Comparison of ENCODE assay signal across 25 mouse cellular contexts in genomic region chr17:57256921-57257485, GRCm38 (mm10). TPM values are rescaled to one million over a fixed set of nuclear protein-coding genes. Genes with fewer than 3 reads are reported as not detected.
DNase-seq lines count a peak whose midpoint lies in the region; ATAC-seq lines count a peak whose summit lies in the region.
"Had no signal": no experiment of that assay in that cellular context is flagged by ENCODE, and none has a peak within 500 bp of the region (broad histone marks: within the 10 kb centered on the region; RNA-seq: fewer than 3 reads in every experiment).

No protein-coding gene starts in this region.

- peak; percentile 36 for DNase-seq in forebrain, embryonic 11.5 days (ENCODE audit: low spot score)
- DNase-seq in gastrocnemius, postnatal 25 days, result peak; percentile 5
- DNase-seq in gastrocnemius, adult 8-10 months (ENCODE audit: low spot score in 2 of 2), result no peak
- DNase-seq in midbrain, embryonic 11.5 days (ENCODE audit: low spot score, missing footprints), result peak; percentile 51
- no peak for DNase-seq in midbrain, embryonic 10.5 days (ENCODE audit: low spot score)
- no peak for DNase-seq in layer of hippocampus, adult 9-11 months
- DNase-seq: adrenal gland, adult 8-10 months; adrenal gland, postnatal 25 days; B cell, adult 2 months; cerebellum, adult 18-20 months; cerebellum, adult 9-10 months; cerebellum, postnatal 14 days; heart, adult 2 months; heart, postnatal 14 days; heart, postnatal 4 days; kidney, adult 18-20 months had no signal

- no peaks in the 10 kb centered on the region for H3K9me3 ChIP-seq in forebrain, embryonic 11.5 days (ENCODE audit: control insufficient read depth, low read length)
- H3K9me3 ChIP-seq in forebrain, embryonic 16.5 days (ENCODE audit: control insufficient read depth, low read length), result no peaks in the 10 kb centered on the region
- H3K9me3 ChIP-seq in midbrain, embryonic 11.5 days (ENCODE audit: control insufficient read depth, low read length), result no peaks in the 10 kb centered on the region
- H3K9me3 ChIP-seq in midbrain, embryonic 10.5 days (replicated peaks), result no peaks in the 10 kb centered on the region
- H3K9me3 ChIP-seq: forebrain, embryonic 10.5 days; heart, embryonic 13.5 days had no signal

- no peak overlapping the region for H3K4me3 ChIP-seq in forebrain, embryonic 11.5 days (ENCODE audit: low read depth, low read length)
- H3K4me3 ChIP-seq in forebrain, embryonic 16.5 days (replicated peaks; ENCODE audit: low read length), result no peak overlapping the region
- H3K4me3 ChIP-seq in midbrain, embryonic 11.5 days (ENCODE audit: low read depth, low read length), result no peak overlapping the region
- no peak overlapping the region for H3K4me3 ChIP-seq in midbrain, embryonic 10.5 days
- H3K4me3 ChIP-seq: forebrain, embryonic 10.5 days; heart, adult 2 months; heart, embryonic 13.5 days had no signal

- WGBS in forebrain, embryonic 11.5 days, result 96% methylated on average over 22 of the region's 22 CpGs
- 95% methylated on average over 22 of the region's 22 CpGs for WGBS in forebrain, embryonic 16.5 days
- 96% methylated on average over 22 of the region's 22 CpGs for WGBS in midbrain, embryonic 11.5 days
- WGBS in midbrain, embryonic 10.5 days, result 96% methylated on average over 22 of the region's 22 CpGs

- no peaks in the 10 kb centered on the region for H3K27me3 ChIP-seq in forebrain, embryonic 11.5 days (ENCODE audit: control insufficient read depth, insufficient read depth, low read length)
- H3K27me3 ChIP-seq in forebrain, embryonic 16.5 days (replicated peaks; ENCODE audit: control insufficient read depth, insufficient read depth, low read length), result no peaks in the 10 kb centered on the region
- no peaks in the 10 kb centered on the region for H3K27me3 ChIP-seq in midbrain, embryonic 11.5 days (ENCODE audit: control insufficient read depth, insufficient read depth, low read length)
- H3K27me3 ChIP-seq in midbrain, embryonic 10.5 days (ENCODE audit: low read depth, poor library complexity, severe bottlenecking), result no peaks in the 10 kb centered on the region
- H3K27me3 ChIP-seq: heart, embryonic 13.5 days had no signal

- no peak overlapping the region for H3K27ac ChIP-seq in forebrain, embryonic 11.5 days (ENCODE audit: low read depth, low read length)
- H3K27ac ChIP-seq in forebrain, embryonic 16.5 days (ENCODE audit: low read length), result no peak overlapping the region
- H3K27ac ChIP-seq in midbrain, embryonic 11.5 days (ENCODE audit: low read depth, low read length), result no peak overlapping the region
- H3K27ac ChIP-seq in midbrain, embryonic 10.5 days (replicated peaks), result no peak overlapping the region
- H3K27ac ChIP-seq: forebrain, embryonic 10.5 days; heart, adult 2 months; heart, embryonic 13.5 days; hindbrain, embryonic 14.5 days; hindbrain, postnatal 0 days had no signal

- H3K9ac ChIP-seq in forebrain, embryonic 11.5 days (ENCODE audit: low read length), result no peak overlapping the region
- H3K9ac ChIP-seq in forebrain, embryonic 16.5 days (replicated peaks; ENCODE audit: low read depth, low read length), result no peak overlapping the region
- H3K9ac ChIP-seq in midbrain, embryonic 11.5 days (ENCODE audit: low read length), result no peak overlapping the region
- H3K9ac ChIP-seq: heart, embryonic 13.5 days; hindbrain, embryonic 14.5 days had no signal

- no peaks in the 10 kb centered on the region; the same call in 1 of the 2 replicates for H3K4me1 ChIP-seq in forebrain, embryonic 11.5 days (replicated peaks; ENCODE audit: control insufficient read depth, insufficient read depth, low read length)
- H3K4me1 ChIP-seq in forebrain, embryonic 16.5 days (replicated peaks; ENCODE audit: control insufficient read depth, insufficient read depth, low read length), result no peaks in the 10 kb centered on the region
- H3K4me1 ChIP-seq in midbrain, embryonic 11.5 days (ENCODE audit: control insufficient read depth, insufficient read depth, low read length), result no peaks in the 10 kb centered on the region
- H3K4me1 ChIP-seq in midbrain, embryonic 10.5 days, result no peaks in the 10 kb centered on the region
- H3K4me1 ChIP-seq: forebrain, embryonic 10.5 days had no signal

- no peak overlapping the region for H3K4me2 ChIP-seq in forebrain, embryonic 11.5 days (ENCODE audit: low read depth, low read length, severe bottlenecking)
- H3K4me2 ChIP-seq in forebrain, embryonic 16.5 days (ENCODE audit: low read length), result no peak overlapping the region
- no peak overlapping the region for H3K4me2 ChIP-seq in midbrain, embryonic 11.5 days
- H3K4me2 ChIP-seq: heart, embryonic 13.5 days; hindbrain, embryonic 14.5 days had no signal

- no peak for ATAC-seq in forebrain, embryonic 11.5 days (replicated peaks; ENCODE audit: low FRiP score)
- ATAC-seq in forebrain, embryonic 16.5 days, result no peak
- ATAC-seq in midbrain, embryonic 11.5 days (ENCODE audit: low FRiP score), result no peak
- ATAC-seq: CD4-positive, CD25-positive, alpha-beta regulatory T cell, adult 4 months; forebrain, embryonic 14.5 days; hindbrain, postnatal 0 days; inflammation-experienced regulatory T-cells, adult 6 months; intestine, embryonic 16.5 days had no signal

- peaks cover 10% of the 10 kb centered on the region for H3K36me3 ChIP-seq in forebrain, embryonic 11.5 days (ENCODE audit: control insufficient read depth, insufficient read depth, low read length)
- H3K36me3 ChIP-seq in forebrain, embryonic 16.5 days (ENCODE audit: control insufficient read depth, insufficient read depth), result 0 out of 2 replicates have a peak, but pooled peaks cover 2% of the 10 kb centered on the region
- peaks cover 16% of the 10 kb centered on the region; the same call in 1 of the 2 replicates for H3K36me3 ChIP-seq in midbrain, embryonic 11.5 days (ENCODE audit: control insufficient read depth, insufficient read depth, low read length)
- peaks cover 90% of the 10 kb centered on the region for H3K36me3 ChIP-seq in midbrain, embryonic 10.5 days

RNA-seq across cellular contexts. Expression of gene Trip10, which starts 7.7 kb away (rescaled TPM):
- 31.1 and 32.5 TPM in 2 replicates for polyA plus RNA-seq in forebrain, embryonic 11.5 days (2014; fragmentation: Nextera tagmentation; extraction: Ambion mirVana)
- 12.0 and 14.2 TPM in 2 replicates for polyA plus RNA-seq in forebrain, embryonic 16.5 days (2015; fragmentation: Nextera tagmentation; extraction: Ambion mirVana)
- 100 to 1,000 TPM; 132 to 134 TPM for total RNA-seq in gastrocnemius, postnatal 25 days (2021)
- total RNA-seq in gastrocnemius, adult 8-10 months (2022), result 100 to 1,000 TPM; 169 to 191 (median 176) TPM
- polyA plus RNA-seq in midbrain, embryonic 11.5 days (2014; fragmentation: Nextera tagmentation; extraction: Ambion mirVana), result 21.2 and 23.6 TPM in 2 replicates
- 34.0 and 42.1 TPM in 2 replicates for polyA plus RNA-seq in midbrain, embryonic 10.5 days (2016; fragmentation: Nextera tagmentation; extraction: Ambion mirVana)

RNA-seq across cellular contexts. Expression of gene Gpr108, which starts 8.8 kb away (rescaled TPM):
- 22.3 and 22.8 TPM in 2 replicates for polyA plus RNA-seq in forebrain, embryonic 11.5 days (2014; fragmentation: Nextera tagmentation; extraction: Ambion mirVana)
- 18.2 and 18.3 TPM in 2 replicates for polyA plus RNA-seq in forebrain, embryonic 16.5 days (2015; fragmentation: Nextera tagmentation; extraction: Ambion mirVana)
- 10 to 100 TPM; 20.7 to 22.7 TPM for total RNA-seq in gastrocnemius, postnatal 25 days (2021)
- 10 to 100 TPM; 24.3 to 28.1 (median 26.3) TPM for total RNA-seq in gastrocnemius, adult 8-10 months (2022)
- 19.7 and 24.5 TPM in 2 replicates for polyA plus RNA-seq in midbrain, embryonic 11.5 days (2014; fragmentation: Nextera tagmentation; extraction: Ambion mirVana)
- 23.9 and 26.0 TPM in 2 replicates for polyA plus RNA-seq in midbrain, embryonic 10.5 days (2016; fragmentation: Nextera tagmentation; extraction: Ambion mirVana)

RNA-seq across cellular contexts. Expression of gene Vav1, which starts 21.9 kb away (rescaled TPM):
- 1.4 TPM in 2 replicates for polyA plus RNA-seq in forebrain, embryonic 11.5 days (2014; fragmentation: Nextera tagmentation; extraction: Ambion mirVana)
- 1.1 and 1.3 TPM in 2 replicates for polyA plus RNA-seq in forebrain, embryonic 16.5 days (2015; fragmentation: Nextera tagmentation; extraction: Ambion mirVana)
- total RNA-seq in gastrocnemius, postnatal 25 days (2021), result under 1 TPM; 0.33 to 0.56 TPM
- under 1 TPM; 0.17 to 0.48 (median 0.32) TPM for total RNA-seq in gastrocnemius, adult 8-10 months (2022)
- 1.8 and 2.3 TPM in 2 replicates for polyA plus RNA-seq in midbrain, embryonic 11.5 days (2014; fragmentation: Nextera tagmentation; extraction: Ambion mirVana)
- 1.9 and 2.0 TPM in 2 replicates for polyA plus RNA-seq in midbrain, embryonic 10.5 days (2016; fragmentation: Nextera tagmentation; extraction: Ambion mirVana)

RNA-seq across cellular contexts. Expression of gene C3, which starts 29.1 kb away (rescaled TPM):
- not detected in 2 replicates for polyA plus RNA-seq in forebrain, embryonic 11.5 days (2014; fragmentation: Nextera tagmentation; extraction: Ambion mirVana)
- polyA plus RNA-seq in forebrain, embryonic 16.5 days (2015; fragmentation: Nextera tagmentation; extraction: Ambion mirVana), result 0.65 and 1.2 TPM in 2 replicates
- total RNA-seq in gastrocnemius, postnatal 25 days (2021), result 10 to 100 TPM in 1 of 2 experiments, 1 to 10 TPM in 1; 2.5 to 26.2 TPM
- 10 to 100 TPM in 3 of 4 experiments, 1 to 10 TPM in 1; 8.4 to 33.5 (median 14.9) TPM for total RNA-seq in gastrocnemius, adult 8-10 months (2022)
- polyA plus RNA-seq in midbrain, embryonic 11.5 days (2014; fragmentation: Nextera tagmentation; extraction: Ambion mirVana), result 0.19 and 0.68 TPM in 2 replicates
- 0.07 TPM in 1 of 2 replicates, not detected in the other for polyA plus RNA-seq in midbrain, embryonic 10.5 days (2016; fragmentation: Nextera tagmentation; extraction: Ambion mirVana)

Comparison
In these comparisons a context has a peak if more than half of its experiments do, and no peak if none do; other contexts are left out.
1. DNase-seq: peak in forebrain, embryonic 11.5 days (single experiment), gastrocnemius, postnatal 25 days (single experiment) and midbrain, embryonic 11.5 days (single experiment); none in gastrocnemius, adult 8-10 months (0 of 2), midbrain, embryonic 10.5 days (single experiment) and layer of hippocampus, adult 9-11 months (single experiment).